Mouse (Mus musculus) stomach, postnatal 0 days (tissue): ENCODE measurements around the gene Adgrl1.

ENCODE experiments used
- CTCF ChIP-seq: IDR thresholded peaks from 2 replicates; pipeline ENCODE4 v1.5.1; 2016; ENCODE audit warnings: antibody characterized with exemption, low read depth, mild to moderate bottlenecking, moderate library complexity
- EP300 ChIP-seq: optimal IDR thresholded peaks from 2 replicates; pipeline ENCODE3; 2016; ENCODE audit warnings: antibody characterized with exemption

- no peak for TF ChIP-seq CTCF
- peak; percentile 22 for TF ChIP-seq EP300
These were observed 72.5 kb downstream of the Adgrl1 start, which contains the start of gene Prkaca for GRCm38 (mm10) chr8:83972150-83973120.
